Mouse (Mus musculus) subcutaneous adipose tissue, adult 2 months (tissue): ENCODE data around the gene Isl2. TPM values are rescaled to one million over a fixed set of nuclear protein-coding genes. Genes with fewer than 3 reads are reported as not detected.

Experiments
- polyA plus RNA-seq: library from polyadenylated mRNA; depleted of rRNA; stranded (reverse); fragments of >200 nt; gene quantifications from 2 replicates; pipeline ENCODE4 v1.2.3, GENCODE M21; 2012; ENCODE audit warnings: low replicate concordance; rRNA removed

Gene Isl2
- polyA plus RNA-seq = 0.72 TPM in 1 of 2 replicates, not detected in the other

DNA sequence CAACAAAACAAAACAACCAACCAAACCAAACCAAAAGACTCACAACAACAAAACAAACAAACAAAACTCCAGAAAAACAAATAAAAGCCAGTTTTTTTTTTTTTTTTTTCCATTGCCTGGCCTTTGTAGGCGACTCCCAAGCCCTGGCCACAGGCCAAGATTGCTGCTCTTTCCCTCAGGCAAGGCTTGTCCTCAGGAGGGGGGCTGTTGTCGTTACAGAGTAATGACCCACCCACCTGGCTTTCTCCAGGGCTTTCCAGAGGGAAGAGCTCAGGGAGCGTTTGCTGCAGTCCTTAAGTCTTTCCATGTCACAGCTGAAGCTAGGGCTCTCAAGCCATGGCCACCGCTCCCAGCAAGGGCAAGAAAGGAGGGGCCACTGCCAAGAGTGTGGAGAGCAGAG, at the start of gene Isl2:
Isl2 (plus strand) TSS at position 296 of the 400 bp plus-strand sequence.

DNA sequence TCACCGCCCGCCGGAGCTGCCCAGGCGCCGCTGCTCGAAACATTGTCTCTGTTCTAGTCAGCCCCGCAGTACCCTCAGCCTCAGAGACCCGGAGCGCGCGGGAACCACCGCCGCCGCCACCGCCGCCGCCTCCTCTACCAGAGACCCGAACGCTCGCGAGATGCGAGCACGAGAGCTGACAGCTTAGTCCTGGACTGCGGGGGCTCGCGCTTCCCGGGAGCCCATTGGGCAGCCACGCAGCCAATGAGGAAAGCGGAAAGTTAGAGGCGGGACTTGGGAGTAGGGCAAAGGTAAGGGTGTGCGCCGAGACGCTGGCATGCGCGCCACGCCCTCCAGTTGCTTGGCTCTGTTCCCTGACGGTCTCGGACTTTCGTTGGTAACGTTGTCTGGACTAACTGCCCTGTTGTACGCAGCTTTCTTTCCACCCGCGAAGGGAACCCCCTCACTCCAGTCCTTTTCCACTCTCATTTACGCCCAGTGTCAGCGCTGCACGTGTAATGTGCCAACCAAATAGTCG, 26.4 kb upstream of the Isl2 start, which contains the start of gene Etfa:
Etfa (minus strand) TSS at position 217 of the 517 bp plus-strand sequence.

Other genes starting within 250 kb of the Isl2 start
- 59.5 and 111 TPM in 2 replicates for gene Nrg4, start 211.8 kb upstream of the Isl2 start, polyA plus RNA-seq
- 0.19 and 8.7 TPM in 2 replicates for gene Tmem266, start 211.8 kb upstream of the Isl2 start, polyA plus RNA-seq
- gene Etfa, start 26.4 kb upstream of the Isl2 start, polyA plus RNA-seq = 81.6 and 213 TPM in 2 replicates